Mouse (Mus musculus): ENCODE measurements around the gene Kctd18.
A peak's percentile ranks its signal among the peaks of the same experiment; 100 is the strongest.

The Kctd18 gene

GRCm38 (mm10) chr1:57991277-57991676 lies 27.5 kb downstream of the Kctd18 start:
- DNase-seq (ENCODE audit: low read depth, low spot score): no peak

- DNase-seq (ENCODE audit: low read depth, low spot score): no peak
Observed at GRCm38 (mm10) chr1:57989052-57989600, 29.6 kb downstream of the Kctd18 start.

GRCm38 (mm10) chr1:57976860-57977259 lies 41.9 kb downstream of the Kctd18 start:
- DNase-seq (ENCODE audit: low read depth, low spot score): no peak

GRCm38 (mm10) chr1:57971588-57971987 lies 47.2 kb downstream of the Kctd18 start:
- DNase-seq (ENCODE audit: low read depth, low spot score): no peak

- peak; percentile 74 for DNase-seq (ENCODE audit: low read depth, low spot score)
Observed at GRCm38 (mm10) chr1:57969327-57970271, 49.2 kb downstream of the Kctd18 start.

- DNase-seq (ENCODE audit: low read depth, low spot score): no peak
Observed at GRCm38 (mm10) chr1:57955774-57956173, 63.0 kb downstream of the Kctd18 start.

GRCm38 (mm10) chr1:57954376-57954765 lies 64.4 kb downstream of the Kctd18 start:
- DNase-seq (ENCODE audit: low read depth, low spot score): no peak

- peak; percentile 4 for DNase-seq (ENCODE audit: low read depth, low spot score)
Observed at GRCm38 (mm10) chr1:57953586-57954375, 65.0 kb downstream of the Kctd18 start.

GRCm38 (mm10) chr1:57952509-57952908 lies 66.2 kb downstream of the Kctd18 start:
- no peak for DNase-seq (ENCODE audit: low read depth, low spot score)

GRCm38 (mm10) chr1:57949716-57950115 lies 69.0 kb downstream of the Kctd18 start:
- DNase-seq (ENCODE audit: low read depth, low spot score): no peak

GRCm38 (mm10) chr1:57949195-57949594 lies 69.6 kb downstream of the Kctd18 start:
- no peak for DNase-seq (ENCODE audit: low read depth, low spot score)

- no peak for DNase-seq (ENCODE audit: low read depth, low spot score)
Observed at GRCm38 (mm10) chr1:57947552-57948347, 71.0 kb downstream of the Kctd18 start.

- DNase-seq (ENCODE audit: low read depth, low spot score): no peak
Observed at GRCm38 (mm10) chr1:57942215-57942614, 76.5 kb downstream of the Kctd18 start.

GRCm38 (mm10) chr1:57941734-57942133 lies 77.0 kb downstream of the Kctd18 start:
- no peak for DNase-seq (ENCODE audit: low read depth, low spot score)

- no peak for DNase-seq (ENCODE audit: low read depth, low spot score)
Observed at GRCm38 (mm10) chr1:57941095-57941494, 77.7 kb downstream of the Kctd18 start.

- DNase-seq (ENCODE audit: low read depth, low spot score): no peak
Observed at GRCm38 (mm10) chr1:57940691-57941090, 78.1 kb downstream of the Kctd18 start.

GRCm38 (mm10) chr1:57934287-57934686 lies 84.5 kb downstream of the Kctd18 start:
- no peak for DNase-seq (ENCODE audit: low read depth, low spot score)

- no peak for DNase-seq (ENCODE audit: low read depth, low spot score)
Observed at GRCm38 (mm10) chr1:57918567-57918966, 100.2 kb downstream of the Kctd18 start.

GRCm38 (mm10) chr1:57917342-57917741 lies 101.4 kb downstream of the Kctd18 start:
- DNase-seq (ENCODE audit: low read depth, low spot score): no peak

- DNase-seq (ENCODE audit: low read depth, low spot score): no peak
Observed at GRCm38 (mm10) chr1:57911561-57911960, 107.2 kb downstream of the Kctd18 start.

GRCm38 (mm10) chr1:57906312-57906711 lies 112.4 kb downstream of the Kctd18 start:
- no peak for DNase-seq (ENCODE audit: low read depth, low spot score)
